Comparison of ENCODE assay signal across 8 mouse cellular contexts in genomic region chr15:12204319-12205159, GRCm38 (mm10). TPM values are rescaled to one million over a fixed set of nuclear protein-coding genes. Genes with fewer than 3 reads are reported as not detected.
A peak's percentile ranks its signal among the peaks of the same experiment; 100 is the strongest.
DNase-seq lines count a peak whose midpoint lies in the region; ATAC-seq lines count a peak whose summit lies in the region.

Mtmr12 (plus strand) TSS chr15:12205028.

- H3K9ac ChIP-seq in heart, embryonic 13.5 days: peak within 1 kb of the TSS; percentile 99
- peak within 1 kb of the TSS; percentile 96 for H3K9ac ChIP-seq in liver, embryonic 12.5 days
- H3K9ac ChIP-seq in stomach, embryonic 15.5 days: peak within 1 kb of the TSS; percentile 96

- peak; percentile 100 for DNase-seq in CD4-positive, CD25-positive, alpha-beta regulatory T cell, adult 2 months (ENCODE audit: low read depth, low spot score)
- peak; percentile 68 for DNase-seq in fat pad, adult 2 months (ENCODE audit: extremely low read depth, low read depth, low spot score)
- peak; percentile 100 for DNase-seq in kidney, postnatal 10 days
- DNase-seq in natural killer cell, adult 2 months (ENCODE audit: low spot score in 2 of 2): peak; percentile 100

- H3K27ac ChIP-seq in brown adipose tissue, adult 24 weeks (replicated peaks; ENCODE audit: low read depth, low read length): peak within 1 kb of the TSS; percentile 83
- peak within 1 kb of the TSS; percentile 90 for H3K27ac ChIP-seq in heart, embryonic 13.5 days (replicated peaks)
- H3K27ac ChIP-seq in liver, embryonic 12.5 days: peak within 1 kb of the TSS; percentile 97
- H3K27ac ChIP-seq in stomach, embryonic 15.5 days: peak within 1 kb of the TSS; percentile 92

- peak within 1 kb of the TSS; percentile 77 for H3K4me3 ChIP-seq in brown adipose tissue, adult 24 weeks (ENCODE audit: insufficient read depth, low read depth, low read length)
- H3K4me3 ChIP-seq in heart, embryonic 13.5 days: peak within 1 kb of the TSS; percentile 98
- peak within 1 kb of the TSS; percentile 92 for H3K4me3 ChIP-seq in liver, embryonic 12.5 days
- peak within 1 kb of the TSS; percentile 87 for H3K4me3 ChIP-seq in stomach, embryonic 15.5 days (replicated peaks)

- H3K27me3 ChIP-seq in heart, embryonic 13.5 days (replicated peaks): no peaks in the 10 kb centered on the region
- H3K27me3 ChIP-seq in liver, embryonic 12.5 days (replicated peaks): no peaks in the 10 kb centered on the region
- H3K27me3 ChIP-seq in stomach, embryonic 15.5 days (replicated peaks): no peaks in the 10 kb centered on the region

- no peaks in the 10 kb centered on the region for H3K36me3 ChIP-seq in heart, embryonic 13.5 days
- H3K36me3 ChIP-seq in liver, embryonic 12.5 days: peaks cover 7% of the 10 kb centered on the region
- H3K36me3 ChIP-seq in stomach, embryonic 15.5 days: no peaks in the 10 kb centered on the region

- H3K9me3 ChIP-seq in heart, embryonic 13.5 days: no peaks in the 10 kb centered on the region
- H3K9me3 ChIP-seq in liver, embryonic 12.5 days (replicated peaks): no peaks in the 10 kb centered on the region
- no peaks in the 10 kb centered on the region for H3K9me3 ChIP-seq in stomach, embryonic 15.5 days

- WGBS in heart, embryonic 13.5 days: 2% methylated on average over 57 of the region's 58 CpGs
- WGBS in liver, embryonic 12.5 days (ENCODE audit: insufficient replicate concordance): 2% methylated on average over 40 of the region's 58 CpGs
- WGBS in stomach, embryonic 15.5 days: under 1% methylated on average over 52 of the region's 58 CpGs

- H3K4me2 ChIP-seq in heart, embryonic 13.5 days: peak within 1 kb of the TSS; percentile 89
- H3K4me2 ChIP-seq in liver, embryonic 12.5 days: peak within 1 kb of the TSS; percentile 70
- H3K4me2 ChIP-seq in stomach, embryonic 15.5 days: peak within 1 kb of the TSS; percentile 66

- peak; percentile 96 for ATAC-seq in heart, embryonic 13.5 days (ENCODE audit: extremely low read depth, insufficient number of reproducible peaks, low FRiP score, low TSS enrichment)
- peak; percentile 94 for ATAC-seq in liver, embryonic 12.5 days
- peak; percentile 98 for ATAC-seq in stomach, embryonic 15.5 days (ENCODE audit: insufficient read depth, low FRiP score, low read depth)

- peaks cover 15% of the 10 kb centered on the region; the same call in 1 of the 2 replicates for H3K4me1 ChIP-seq in brown adipose tissue, adult 24 weeks (ENCODE audit: control insufficient read depth, insufficient read depth, insufficient read length, low read length)
- peaks cover 47% of the 10 kb centered on the region for H3K4me1 ChIP-seq in heart, embryonic 13.5 days
- peaks cover 59% of the 10 kb centered on the region for H3K4me1 ChIP-seq in liver, embryonic 12.5 days
- peaks cover 26% of the 10 kb centered on the region for H3K4me1 ChIP-seq in stomach, embryonic 15.5 days

RNA-seq across cellular contexts. Expression of gene Mtmr12, which starts in this region (rescaled TPM):
- polyA plus RNA-seq in brown adipose tissue, adult 24 weeks (2012; ENCODE audit: insufficient read depth, insufficient read length, missing spikeins): 3.6 and 5.4 TPM in 2 replicates
- polyA plus RNA-seq in heart, embryonic 13.5 days (2015; fragmentation: Nextera tagmentation; extraction: Ambion mirVana): 11.4 and 12.0 TPM in 2 replicates
- polyA plus RNA-seq in liver, embryonic 12.5 days (2016; fragmentation: Nextera tagmentation; extraction: Ambion mirVana): 11.9 and 12.3 TPM in 2 replicates
- polyA plus RNA-seq in stomach, embryonic 15.5 days (2015; fragmentation: Nextera tagmentation; extraction: Ambion mirVana): 14.9 and 18.8 TPM in 2 replicates

Comparison
In these comparisons a context has a peak if more than half of its experiments do, and no peak if none do; other contexts are left out.
1. Peak in every context shown above with its lines: DNase-seq, ATAC-seq, H3K4me3 ChIP-seq and H3K27ac ChIP-seq.